Mouse (Mus musculus) neural tube, embryonic 12.5 days (tissue): ENCODE results near the gene Gsn. TPM values are rescaled to one million over a fixed set of nuclear protein-coding genes. Genes with fewer than 3 reads are reported as not detected.

Experiments
- ATAC-seq: fragments of 200-750 bp; cut with Nextera tagmentation; 2 replicates; pipeline ENCODE4 v1.8.0; 2017; ENCODE audit warnings: low read depth, mild to moderate bottlenecking, moderate TSS enrichment, moderate library complexity; ENCODE audit not compliant: low FRiP score
- H3K27ac ChIP-seq: fragments of 300-500 bp; sonication (generic); 2 replicates; pipeline ENCODE4 v1.5.1; 2016
- H3K27me3 ChIP-seq: fragments of 300-500 bp; sonication (generic); replicated peaks from 2 replicates; pipeline ENCODE4 v1.6.1; 2016; ENCODE audit warnings: mild to moderate bottlenecking
- H3K36me3 ChIP-seq: fragments of 300-500 bp; sonication (generic); 2 replicates; pipeline ENCODE4 v1.6.1; 2016; ENCODE audit warnings: mild to moderate bottlenecking
- H3K4me1 ChIP-seq: fragments of 300-500 bp; sonication (generic); 2 replicates; pipeline ENCODE4 v1.6.1; 2016
- H3K4me2 ChIP-seq: fragments of 300-500 bp; sonication (generic); replicated peaks from 2 replicates; pipeline ENCODE4 v1.6.1; 2016; ENCODE audit warnings: mild to moderate bottlenecking
- H3K4me3 ChIP-seq: fragments of 300-500 bp; sonication (generic); 2 replicates; pipeline ENCODE4 v1.5.1; 2016
- H3K9ac ChIP-seq: fragments of 300-500 bp; sonication (generic); 2 replicates; pipeline ENCODE4 v1.6.1; 2016; ENCODE audit warnings: mild to moderate bottlenecking
- H3K9me3 ChIP-seq: fragments of 300-500 bp; sonication (generic); 2 replicates; pipeline ENCODE4 v1.6.1; 2016; ENCODE audit warnings: mild to moderate bottlenecking
- WGBS: fragments of 180-500 bp; shearing (Covaris S2); methylation state at CpG from one replicate; pipeline ENCODE4 v1.1.7; 2016; 5-methylcytosine and 5-hydroxymethylcytosine counted together
- polyA plus RNA-seq: library from polyadenylated mRNA; unstranded; fragments of >200 nt; fragmentation: Nextera tagmentation; extraction: Ambion mirVana; gene quantifications from 2 replicates; pipeline ENCODE4 v1.2.1, GENCODE M21; 2016

Gene Gsn
- polyA plus RNA-seq, 1 experiment from 2014 or later, result 39.0 TPM

- H3K4me1 ChIP-seq, result no peaks in the 10 kb centered on the region
- no peak overlapping the region for H3K9ac ChIP-seq
- no peak for ATAC-seq
- H3K27me3 ChIP-seq, result no peaks in the 10 kb centered on the region
- no peak overlapping the region for H3K4me2 ChIP-seq
- WGBS, result 47% methylated on average over 3 of the region's 3 CpGs
- H3K36me3 ChIP-seq, result no peaks in the 10 kb centered on the region
- no peaks in the 10 kb centered on the region for H3K9me3 ChIP-seq
- no peak overlapping the region for H3K27ac ChIP-seq
- H3K4me3 ChIP-seq, result no peak overlapping the region
Measured at GRCm38 (mm10) chr2:35314300-35314699, 58.1 kb downstream of the Gsn start.

GRCm38 (mm10) chr2:35317604-35318003, 61.4 kb downstream of the Gsn start:
- Histone ChIP-seq H3K4me1 (no peaks in the 10 kb centered on the region), H3K4me3 (no peak overlapping the region), H3K27me3 (no peaks in the 10 kb centered on the region), H3K27ac (no peak overlapping the region), H3K9ac (no peak overlapping the region), H3K36me3 (no peaks in the 10 kb centered on the region), H3K9me3 (no peaks in the 10 kb centered on the region), H3K4me2 (no peak overlapping the region)
- no peak for ATAC-seq
- WGBS, result 89% methylated on average over 4 of the region's 4 CpGs

DNA sequence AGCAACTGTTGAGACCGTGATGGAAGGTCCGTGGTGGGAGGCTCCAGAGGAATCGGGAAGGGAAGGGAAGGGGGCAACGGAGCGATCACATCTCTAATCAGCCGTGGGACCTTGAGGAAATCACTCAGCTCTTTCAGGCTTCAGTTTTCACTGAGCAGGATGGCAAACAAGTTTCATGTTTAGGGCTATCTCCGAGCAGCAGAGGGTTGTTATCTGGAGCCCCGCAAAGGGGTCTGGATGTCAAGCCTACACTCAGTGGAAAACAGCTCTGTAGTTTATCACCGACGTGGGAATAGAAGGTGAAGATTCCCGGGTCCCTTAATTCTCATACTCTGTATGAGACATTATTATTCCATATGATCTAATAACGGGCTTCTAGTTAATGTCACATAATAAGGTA, 62.2 kb downstream of the Gsn start:
- no peaks in the 10 kb centered on the region for H3K4me1 ChIP-seq
- WGBS, result 91% methylated on average over 12 of the region's 12 CpGs
- no peaks in the 10 kb centered on the region for H3K27me3 ChIP-seq
- no peak overlapping the region for H3K27ac ChIP-seq
- no peak overlapping the region for H3K4me2 ChIP-seq
- no peak overlapping the region for H3K4me3 ChIP-seq
- no peak overlapping the region for H3K9ac ChIP-seq
- ATAC-seq, result no peak
- H3K36me3 ChIP-seq, result no peaks in the 10 kb centered on the region
- no peaks in the 10 kb centered on the region for H3K9me3 ChIP-seq

DNA sequence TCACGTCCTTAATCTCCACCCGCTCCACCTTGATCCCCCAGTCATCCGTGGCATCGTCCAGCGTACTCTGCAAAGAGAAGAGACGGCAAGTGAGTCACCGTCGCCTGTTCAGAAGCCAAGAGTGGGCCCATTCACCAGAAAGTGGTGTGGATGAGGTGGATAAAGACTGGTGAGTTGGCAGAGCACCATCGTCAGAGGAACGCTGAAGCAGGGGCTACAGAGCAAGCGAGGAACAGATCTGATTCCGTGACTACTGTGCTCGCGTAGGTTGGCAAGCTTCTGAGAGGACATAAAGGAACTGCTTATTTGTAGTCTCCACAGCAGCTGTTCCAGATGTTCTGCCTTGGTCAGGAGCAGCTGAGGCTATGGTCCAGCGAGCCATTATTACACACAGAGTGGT, 64.2 kb downstream of the Gsn start:
- no peaks in the 10 kb centered on the region for H3K36me3 ChIP-seq
- no peak overlapping the region for H3K4me3 ChIP-seq
- no peaks in the 10 kb centered on the region for H3K27me3 ChIP-seq
- no peaks in the 10 kb centered on the region for H3K9me3 ChIP-seq
- H3K4me1 ChIP-seq, result no peaks in the 10 kb centered on the region; the same call in 1 of the 2 replicates
- H3K4me2 ChIP-seq, result no peak overlapping the region
- WGBS, result 92% methylated on average over 15 of the region's 15 CpGs
- no peak overlapping the region for H3K27ac ChIP-seq
- H3K9ac ChIP-seq, result no peak overlapping the region
- no peak for ATAC-seq

- Histone ChIP-seq H3K9ac (no peak overlapping the region), H3K36me3 (no peaks in the 10 kb centered on the region), H3K4me2 (no peak overlapping the region), H3K9me3 (no peaks in the 10 kb centered on the region), H3K4me1 (no peaks in the 10 kb centered on the region; the same call in 1 of the 2 replicates), H3K4me3 (no peak overlapping the region), H3K27ac (no peak overlapping the region), H3K27me3 (no peaks in the 10 kb centered on the region)
- no peak for ATAC-seq
- 81% methylated on average over 10 of the region's 10 CpGs for WGBS
Measured at GRCm38 (mm10) chr2:35322404-35323164, 66.4 kb downstream of the Gsn start.

DNA sequence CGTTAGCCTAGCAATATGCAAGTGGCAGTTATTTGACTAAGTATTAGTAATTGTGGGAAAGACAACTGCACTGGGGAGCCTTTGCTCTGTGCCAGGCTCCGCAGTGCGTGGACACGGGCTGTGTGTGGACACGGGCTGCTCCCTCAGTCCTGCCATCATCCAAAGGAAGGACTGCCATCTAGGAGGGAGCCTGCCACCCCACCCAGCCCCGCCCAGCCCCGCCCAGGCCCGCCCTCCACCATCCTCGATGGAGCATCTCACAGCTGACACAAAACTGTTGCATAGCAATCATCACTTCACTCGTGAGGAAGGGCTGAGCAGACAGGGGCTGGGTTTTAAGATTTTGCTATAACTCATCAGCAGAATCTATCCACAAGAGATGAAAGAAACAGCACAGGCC, 69.8 kb downstream of the Gsn start:
- no peaks in the 10 kb centered on the region for H3K36me3 ChIP-seq
- H3K4me1 ChIP-seq, result no peaks in the 10 kb centered on the region; the same call in 1 of the 2 replicates
- H3K4me3 ChIP-seq, result no peak overlapping the region
- H3K27me3 ChIP-seq, result no peaks in the 10 kb centered on the region
- no peak overlapping the region for H3K27ac ChIP-seq
- ATAC-seq, result no peak
- WGBS, result 69% methylated on average over 10 of the region's 10 CpGs
- H3K4me2 ChIP-seq, result no peak overlapping the region
- no peak overlapping the region for H3K9ac ChIP-seq
- no peaks in the 10 kb centered on the region for H3K9me3 ChIP-seq

GRCm38 (mm10) chr2:35326931-35327330, 70.8 kb downstream of the Gsn start:
- Histone ChIP-seq H3K9ac (no peak overlapping the region), H3K36me3 (no peaks in the 10 kb centered on the region), H3K27ac (no peak overlapping the region), H3K4me2 (no peak overlapping the region), H3K9me3 (no peaks in the 10 kb centered on the region), H3K4me1 (no peaks in the 10 kb centered on the region; the same call in 1 of the 2 replicates), H3K4me3 (no peak overlapping the region), H3K27me3 (no peaks in the 10 kb centered on the region)
- 79% methylated on average over 1 of the region's 1 CpGs for WGBS
- no peak for ATAC-seq

GRCm38 (mm10) chr2:35327583-35327982, 71.4 kb downstream of the Gsn start:
- Histone ChIP-seq H3K4me1 (no peaks in the 10 kb centered on the region; the same call in 1 of the 2 replicates), H3K27ac (no peak overlapping the region), H3K9ac (no peak overlapping the region), H3K4me3 (no peak overlapping the region), H3K27me3 (no peaks in the 10 kb centered on the region), H3K9me3 (no peaks in the 10 kb centered on the region), H3K4me2 (no peak overlapping the region), H3K36me3 (no peaks in the 10 kb centered on the region)
- no peak for ATAC-seq
- 73% methylated on average over 10 of the region's 10 CpGs for WGBS

DNA sequence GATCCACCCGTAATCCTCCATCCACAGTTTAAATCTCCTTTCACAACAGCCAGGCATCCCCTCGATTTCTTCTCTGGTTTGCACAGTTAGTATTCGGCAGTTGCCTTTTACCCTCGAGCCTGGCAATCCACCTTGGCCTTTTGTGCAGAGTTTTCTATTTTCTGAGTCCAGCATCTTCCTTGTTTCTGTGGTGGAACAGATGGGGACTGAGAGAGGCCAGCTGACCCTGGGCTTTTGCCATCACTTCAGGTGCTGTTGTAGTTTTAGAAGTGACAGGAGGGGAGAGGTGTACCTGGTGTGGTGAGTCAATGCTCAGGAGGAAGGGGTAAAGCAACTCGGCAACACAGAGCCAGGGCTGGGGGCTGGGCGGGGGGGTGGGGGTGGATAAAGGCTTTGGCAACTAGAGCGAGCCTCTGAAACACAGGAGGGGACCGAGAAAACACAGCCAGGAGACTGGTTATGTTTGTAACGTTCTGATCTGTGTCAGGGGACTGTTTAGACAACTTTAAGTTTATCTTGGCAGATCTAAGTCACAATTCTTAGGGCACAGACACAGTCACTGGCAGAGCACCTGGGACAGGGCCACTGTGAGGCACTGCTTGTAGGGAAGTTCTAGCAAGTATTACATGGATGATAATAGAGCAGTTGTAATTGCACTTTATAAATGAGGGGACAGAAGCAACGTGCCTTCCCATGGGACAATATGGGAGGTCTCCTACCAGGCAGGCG, 72.0 kb downstream of the Gsn start:
- H3K4me3 ChIP-seq, result no peak overlapping the region
- 56% methylated on average over 11 of the region's 11 CpGs for WGBS
- H3K9ac ChIP-seq, result no peak overlapping the region
- H3K9me3 ChIP-seq, result no peaks in the 10 kb centered on the region
- no peak for ATAC-seq
- no peaks in the 10 kb centered on the region; the same call in 1 of the 2 replicates for H3K4me1 ChIP-seq
- H3K27ac ChIP-seq, result no peak overlapping the region
- H3K4me2 ChIP-seq, result no peak overlapping the region
- no peaks in the 10 kb centered on the region for H3K27me3 ChIP-seq
- no peaks in the 10 kb centered on the region for H3K36me3 ChIP-seq

DNA sequence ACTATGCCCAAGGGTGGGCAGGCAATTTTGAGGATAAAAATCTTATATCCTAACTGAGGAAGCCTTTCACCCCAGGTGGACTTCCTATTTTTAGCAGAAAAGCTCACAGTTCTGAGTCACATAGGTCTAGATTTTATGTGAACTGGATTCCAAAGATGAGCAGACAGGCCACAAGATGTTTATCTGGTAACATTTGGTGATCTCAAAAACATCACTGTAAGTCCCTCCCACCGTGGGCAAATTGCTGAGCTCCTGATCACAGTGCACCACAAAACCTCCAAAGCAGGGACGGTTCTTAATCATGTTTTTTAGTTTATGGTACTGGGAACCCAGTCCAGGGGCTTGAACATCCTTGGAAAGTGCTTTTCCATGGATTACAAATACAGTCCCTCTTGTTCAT, 72.9 kb downstream of the Gsn start:
- no peak for ATAC-seq
- Histone ChIP-seq H3K4me1 (no peaks in the 10 kb centered on the region), H3K4me3 (no peak overlapping the region), H3K27ac (no peak overlapping the region), H3K9me3 (no peaks in the 10 kb centered on the region), H3K4me2 (no peak overlapping the region), H3K9ac (no peak overlapping the region), H3K36me3 (no peaks in the 10 kb centered on the region), H3K27me3 (no peaks in the 10 kb centered on the region)
- 85% methylated on average over 2 of the region's 2 CpGs for WGBS

GRCm38 (mm10) chr2:35331205-35331604, 75.0 kb downstream of the Gsn start:
- no peaks in the 10 kb centered on the region for H3K27me3 ChIP-seq
- no peak for ATAC-seq
- WGBS, result 78% methylated on average over 2 of the region's 2 CpGs

DNA sequence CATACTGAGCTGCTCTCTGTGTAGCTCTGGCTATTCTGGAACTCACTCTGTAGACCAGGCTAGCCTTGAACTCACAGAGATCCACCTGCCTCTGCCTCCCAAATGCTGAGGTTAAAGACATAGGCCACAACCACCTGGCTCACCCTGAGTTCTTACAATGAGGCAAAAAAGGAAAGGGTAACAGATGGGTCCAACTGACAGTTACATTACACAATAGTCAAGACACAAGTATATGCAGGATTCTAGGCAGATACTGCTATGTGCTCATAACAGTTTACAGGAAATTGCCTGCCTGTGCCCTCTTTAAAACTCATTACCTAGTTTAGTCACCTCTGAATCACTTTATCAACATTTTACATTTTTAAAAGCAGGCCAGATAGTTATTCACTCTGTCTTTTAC, 77.5 kb downstream of the Gsn start:
- no peak overlapping the region for H3K4me2 ChIP-seq
- H3K4me3 ChIP-seq, result no peak overlapping the region
- no peak for ATAC-seq
- H3K27ac ChIP-seq, result no peak overlapping the region
- H3K36me3 ChIP-seq, result no peaks in the 10 kb centered on the region
- no peaks in the 10 kb centered on the region for H3K9me3 ChIP-seq
- no peaks in the 10 kb centered on the region for H3K27me3 ChIP-seq
- no peak overlapping the region for H3K9ac ChIP-seq
- H3K4me1 ChIP-seq, result peaks cover 18% of the 10 kb centered on the region

More at GRCm38 (mm10) chr2:35331205-35331604, 75.0 kb downstream of the Gsn start:
- Histone ChIP-seq H3K27ac (no peak overlapping the region), H3K36me3 (no peaks in the 10 kb centered on the region), H3K4me3 (no peak overlapping the region), H3K9ac (no peak overlapping the region), H3K4me1 (peaks cover 8% of the 10 kb centered on the region), H3K9me3 (no peaks in the 10 kb centered on the region), H3K4me2 (no peak overlapping the region)
